Mouse (Mus musculus) olfactory bulb, adult 2 months (tissue): ENCODE data around the gene Itgb1.

Source experiments
- CTCF ChIP-seq: fragments of 200-500 bp; IDR thresholded peaks from 2 replicates; pipeline ENCODE4 v1.5.1; 2012; ENCODE audit warnings: low read depth, mild to moderate bottlenecking, low read length, moderate library complexity; ENCODE audit not compliant: insufficient read depth
- POLR2A ChIP-seq: fragments of 200-500 bp; IDR thresholded peaks from 2 replicates; pipeline ENCODE4 v1.6.1; 2012; ENCODE audit warnings: mild to moderate bottlenecking, low read depth, low read length, moderate library complexity; ENCODE audit not compliant: insufficient read depth

- no peak for TF ChIP-seq POLR2A
- no peak for TF ChIP-seq CTCF
Measured at GRCm38 (mm10) chr8:128648071-128648470, 37.4 kb upstream of the Itgb1 start.
